Mouse (Mus musculus) layer of hippocampus, postnatal 10 days (tissue): ENCODE measurements around the gene Ikbip. TPM values are rescaled to one million over a fixed set of nuclear protein-coding genes. Genes with fewer than 3 reads are reported as not detected.

ENCODE experiments used
- DNase-seq, 2 experiments: peaks; one replicate each; pipeline ENCODE4 v3.0.0; 2021; ENCODE audit warnings: low spot score in 2 of 2
- long read RNA-seq: library from polyadenylated mRNA; stranded (forward); transcript quantifications from one replicate; pipeline ENCODE4 v2.0.0, GENCODE M21; 2023
- total RNA-seq, 2 experiments: library from RNA; stranded (reverse); gene quantifications; 2 replicates each; pipeline ENCODE4 v1.2.3; 2021

The Ikbip gene
- total RNA-seq, result 10 to 100 TPM; 15.7 to 16.4 TPM
- long read RNA-seq, partial matches to known transcripts, result 0 of 10 reads
- long read RNA-seq, other reads (novel, unspliced or antisense), result 2 of 10 reads

GRCm38 (mm10) chr10:91082550-91083392, at the start of gene Ikbip, which contains the start of gene Apaf1:
TSS of gene Ikbip (plus strand) at chr10:91082940.
TSS of gene Apaf1 (minus strand) at chr10:91082770.
- DNase-seq, result peak; percentile 99 to 100

GRCm38 (mm10) chr10:91033942-91034341, 48.8 kb upstream of the Ikbip start:
- DNase-seq, result peak; percentile 74 to 79

GRCm38 (mm10) chr10:91049696-91050095, 33.0 kb upstream of the Ikbip start:
- no peak for DNase-seq

- DNase-seq, result no peak
Measured at GRCm38 (mm10) chr10:91051156-91051555, 31.6 kb upstream of the Ikbip start.

DNA sequence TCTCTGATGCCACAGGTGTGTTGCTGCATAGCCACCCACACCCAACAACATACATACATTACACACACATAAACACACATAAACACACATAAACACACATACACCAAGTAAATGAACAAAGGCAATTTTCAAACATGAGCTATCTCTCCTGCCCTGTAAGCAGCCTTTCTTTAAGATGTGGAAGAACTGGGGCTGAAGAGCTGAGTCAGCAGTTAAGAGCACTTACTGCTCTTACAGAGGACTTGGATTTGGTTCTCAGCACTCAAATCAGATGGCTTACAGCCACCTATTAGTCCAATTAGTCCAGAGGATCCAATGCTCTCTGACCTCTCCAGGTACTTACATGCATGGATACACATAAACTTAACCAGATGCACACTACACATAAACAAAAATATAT, 30.0 kb upstream of the Ikbip start:
- DNase-seq, result no peak

DNA sequence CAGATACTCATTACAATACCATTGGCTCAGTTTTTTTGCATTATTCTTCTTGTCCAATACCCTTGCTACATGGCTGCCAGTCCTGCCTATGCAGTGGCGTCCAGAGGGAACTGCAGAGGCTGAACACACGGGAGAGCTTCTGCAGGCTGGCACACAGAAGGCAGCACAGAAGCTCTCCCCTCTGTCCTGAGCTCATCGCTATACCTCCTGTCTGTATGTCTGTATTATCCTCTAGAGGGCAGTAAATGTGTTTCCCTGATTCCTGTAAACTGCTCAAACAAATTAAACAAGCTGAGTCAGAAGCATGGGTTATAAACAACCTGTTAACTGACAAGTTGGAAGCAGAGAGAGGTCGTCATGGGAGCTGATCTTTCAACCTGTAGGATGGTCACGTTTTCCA, 22.0 kb upstream of the Ikbip start:
- DNase-seq, result no peak

GRCm38 (mm10) chr10:91062355-91062754, 20.4 kb upstream of the Ikbip start:
- DNase-seq, result no peak

DNA sequence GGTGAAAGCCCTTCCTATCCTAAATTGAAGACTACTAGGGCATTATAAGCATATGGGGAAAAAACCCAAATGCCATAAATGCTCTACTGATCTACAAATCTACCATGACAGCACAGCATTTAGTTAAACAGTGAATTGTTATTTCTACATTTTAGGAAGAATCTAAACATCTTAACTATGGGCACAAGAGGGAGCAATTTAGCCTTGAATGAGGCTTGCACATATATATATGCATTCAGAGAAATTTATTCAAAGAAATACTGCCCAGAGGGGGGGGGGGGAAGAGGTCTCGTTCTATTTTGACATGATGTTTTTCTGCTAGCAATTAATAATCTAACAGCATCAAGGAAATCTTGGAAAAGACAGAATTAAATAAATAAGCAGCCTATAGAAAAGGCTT, 11.0 kb upstream of the Ikbip start:
- DNase-seq, result no peak

DNA sequence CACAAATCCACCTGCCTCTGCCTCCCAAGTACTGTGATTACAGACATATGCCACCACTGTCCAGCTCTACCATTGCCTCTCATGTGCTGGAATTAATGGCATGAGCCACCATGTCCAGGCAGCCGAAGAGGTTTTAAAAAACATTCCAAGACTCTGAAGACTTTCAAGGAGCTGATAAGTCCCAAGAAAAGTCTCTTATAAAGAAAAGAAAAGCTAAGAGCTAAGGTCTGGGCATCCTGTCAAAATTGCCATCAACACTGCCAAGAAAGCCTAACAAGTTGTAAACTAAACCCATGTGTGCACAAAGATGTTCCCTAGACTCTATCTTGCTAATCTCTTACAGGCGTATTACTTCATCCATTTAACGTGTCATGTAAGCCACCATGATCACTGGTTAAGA, 9.4 kb upstream of the Ikbip start:
- no peak for DNase-seq

- no peak for DNase-seq
Measured at GRCm38 (mm10) chr10:91076667-91077066, 6.1 kb upstream of the Ikbip start.

GRCm38 (mm10) chr10:91080540-91080939, 2.2 kb upstream of the Ikbip start:
- no peak for DNase-seq

GRCm38 (mm10) chr10:91081959-91082507, 707 bp upstream of the Ikbip start:
- DNase-seq, result no peak

GRCm38 (mm10) chr10:91083393-91083927, 720 bp downstream of the Ikbip start:
- no peak for DNase-seq

DNA sequence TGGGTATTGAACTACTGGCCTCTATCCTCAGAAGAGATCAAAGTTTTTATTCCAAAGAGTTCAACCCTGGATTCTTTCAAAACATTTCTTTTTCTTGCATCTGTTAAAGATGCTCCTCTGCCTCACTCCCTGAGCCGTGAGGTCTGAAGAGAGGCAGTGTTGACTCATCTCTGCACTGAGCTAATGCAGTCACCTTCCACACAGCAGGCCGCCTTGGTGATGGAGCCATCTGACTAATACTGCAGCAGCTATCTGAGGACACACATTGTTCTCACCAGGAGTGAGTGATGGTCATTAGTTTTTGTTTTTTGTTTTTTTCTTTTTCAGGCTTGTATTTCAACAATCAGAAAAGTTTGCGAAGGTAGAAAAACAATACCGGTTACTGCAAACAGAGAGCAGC, 10.1 kb downstream of the Ikbip start:
- no peak for DNase-seq

GRCm38 (mm10) chr10:91094251-91095104, 11.7 kb downstream of the Ikbip start:
- DNase-seq, result no peak

GRCm38 (mm10) chr10:91098056-91098455, 15.3 kb downstream of the Ikbip start:
- DNase-seq, result no peak

- no peak for DNase-seq
Measured at GRCm38 (mm10) chr10:91100101-91100500, 17.4 kb downstream of the Ikbip start.

- no peak for DNase-seq
Measured at GRCm38 (mm10) chr10:91101936-91102335, 19.2 kb downstream of the Ikbip start.

DNA sequence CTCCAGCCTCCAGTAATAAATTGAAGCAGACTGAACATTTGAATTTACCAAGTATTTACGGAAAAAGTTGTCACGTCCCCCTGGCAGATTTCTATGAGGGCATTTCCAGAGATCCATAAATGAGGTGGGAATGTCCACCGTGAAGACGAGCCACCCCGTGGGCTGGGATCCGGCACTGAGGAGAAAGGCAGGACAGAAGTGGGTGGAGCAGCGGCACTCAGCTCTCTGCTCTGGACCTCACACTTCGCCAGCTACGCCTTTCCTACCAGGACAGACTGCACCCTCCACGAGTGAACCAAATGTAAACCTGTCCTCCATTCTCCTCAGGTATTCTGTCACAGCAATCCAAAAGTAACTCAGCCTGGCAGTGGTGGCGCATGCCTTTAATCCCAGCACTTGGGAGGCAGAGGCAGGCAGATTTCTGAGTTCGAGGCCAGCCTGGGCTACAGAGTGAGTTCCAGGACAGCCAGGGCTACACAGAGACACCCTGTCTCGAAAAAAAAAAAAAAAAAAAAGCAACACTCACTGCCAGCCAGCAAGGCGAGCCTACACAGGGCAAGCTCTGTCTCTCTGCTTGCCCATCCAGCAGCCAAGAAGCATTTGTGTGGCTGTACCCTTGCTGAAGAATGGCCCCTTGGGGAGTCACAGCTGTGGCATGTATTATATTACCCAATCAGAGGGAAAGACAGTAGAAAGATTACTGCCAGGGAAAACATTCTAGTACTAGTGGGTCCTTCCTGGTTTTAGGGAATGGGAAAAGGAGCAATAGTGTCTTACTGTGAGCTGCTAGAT, 20.3 kb downstream of the Ikbip start:
- DNase-seq, result no peak

- no peak for DNase-seq
Measured at GRCm38 (mm10) chr10:91105981-91106380, 23.2 kb downstream of the Ikbip start.

DNA sequence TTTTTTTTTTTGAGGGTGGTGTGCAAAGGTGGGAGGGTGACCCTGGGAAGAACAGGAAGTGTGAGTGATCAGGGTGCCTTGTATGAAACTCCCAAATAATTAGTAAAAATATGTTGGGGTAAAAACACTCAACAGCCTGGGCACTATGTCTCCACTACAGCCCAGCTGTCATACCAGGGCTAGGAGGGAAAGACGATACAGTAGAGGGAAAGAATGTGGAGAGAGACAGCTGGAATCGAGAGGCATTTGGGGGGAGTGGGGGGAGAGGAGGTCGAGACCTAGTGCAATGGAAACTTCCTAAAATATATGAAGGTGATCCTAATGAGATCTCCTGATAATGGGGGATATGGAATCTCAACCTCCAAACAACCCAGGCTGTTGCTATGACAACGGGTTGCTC, 27.1 kb downstream of the Ikbip start:
- DNase-seq, result no peak
